Mouse (Mus musculus): Measurements from ENCODE around the gene Tead2. TPM values are rescaled to one million over a fixed set of nuclear protein-coding genes. Genes with fewer than 3 reads are reported as not detected.
A peak's percentile ranks its signal among the peaks of the same experiment; 100 is the strongest.

The Tead2 gene
- polyA plus RNA-seq, 1 experiment = 44.1 TPM

- H3K4me1 ChIP-seq (ENCODE audit: control insufficient read depth, insufficient read depth, low read length) = no peaks in the 10 kb centered on the region
- no peak for DNase-seq
- H3K4me3 ChIP-seq (replicated peaks; ENCODE audit: extremely low read depth, low read depth, low read length) = no peak overlapping the region
- TF ChIP-seq CTCF (IDR thresholded peaks at IDR 0.05; ENCODE audit: insufficient read depth, low read length) = no peak
- TF ChIP-seq POLR2A (IDR thresholded peaks at IDR 0.05; ENCODE audit: borderline replicate concordance, extremely low read depth, low read depth, low read length) = no peak
- 48% methylated on average over 16 of the region's 16 CpGs for WGBS
Measured at GRCm38 (mm10) chr7:45189600-45189999, 26.0 kb upstream of the Tead2 start.

- 87% methylated on average over 6 of the region's 6 CpGs for WGBS
- TF ChIP-seq POLR2A (IDR thresholded peaks at IDR 0.05; ENCODE audit: borderline replicate concordance, extremely low read depth, low read depth, low read length) = no peak
- TF ChIP-seq CTCF (IDR thresholded peaks at IDR 0.05; ENCODE audit: insufficient read depth, low read length) = no peak
- DNase-seq = no peak
- H3K4me3 ChIP-seq (replicated peaks; ENCODE audit: extremely low read depth, low read depth, low read length) = no peak overlapping the region
- no peaks in the 10 kb centered on the region for H3K4me1 ChIP-seq (ENCODE audit: control insufficient read depth, insufficient read depth, low read length)
Measured at GRCm38 (mm10) chr7:45190186-45190585, 25.4 kb upstream of the Tead2 start.

- no peak for DNase-seq
- TF ChIP-seq CTCF (IDR thresholded peaks at IDR 0.05; ENCODE audit: insufficient read depth, low read length) = no peak
- no peak for TF ChIP-seq POLR2A (IDR thresholded peaks at IDR 0.05; ENCODE audit: borderline replicate concordance, extremely low read depth, low read depth, low read length)
- WGBS = 43% methylated on average over 2 of the region's 2 CpGs
Measured at GRCm38 (mm10) chr7:45191161-45191560, 24.4 kb upstream of the Tead2 start.

GRCm38 (mm10) chr7:45191803-45192363, 23.7 kb upstream of the Tead2 start:
- 19% methylated on average over 8 of the region's 8 CpGs for WGBS
- Histone ChIP-seq H3K4me3 (replicated peaks; ENCODE audit: extremely low read depth, low read depth, low read length) (no peak overlapping the region), H3K4me1 (ENCODE audit: control insufficient read depth, insufficient read depth, low read length) (no peaks in the 10 kb centered on the region)
- TF ChIP-seq POLR2A (IDR thresholded peaks at IDR 0.05; ENCODE audit: borderline replicate concordance, extremely low read depth, low read depth, low read length) (no peak), CTCF (IDR thresholded peaks at IDR 0.05; ENCODE audit: insufficient read depth, low read length) (no peak)
- no peak for DNase-seq

More at GRCm38 (mm10) chr7:45191161-45191560, 24.4 kb upstream of the Tead2 start:
- no peak overlapping the region for H3K4me3 ChIP-seq (replicated peaks; ENCODE audit: extremely low read depth, low read depth, low read length)
- no peaks in the 10 kb centered on the region for H3K4me1 ChIP-seq (ENCODE audit: control insufficient read depth, insufficient read depth, low read length)

- WGBS = 83% methylated on average over 7 of the region's 7 CpGs
- H3K4me1 ChIP-seq (ENCODE audit: control insufficient read depth, insufficient read depth, low read length) = no peaks in the 10 kb centered on the region
Measured at GRCm38 (mm10) chr7:45192585-45193310, 22.8 kb upstream of the Tead2 start.

GRCm38 (mm10) chr7:45193406-45193805, 22.1 kb upstream of the Tead2 start:
- Histone ChIP-seq H3K4me1 (ENCODE audit: control insufficient read depth, insufficient read depth, low read length) (no peaks in the 10 kb centered on the region), H3K4me3 (replicated peaks; ENCODE audit: extremely low read depth, low read depth, low read length) (no peak overlapping the region)
- TF ChIP-seq CTCF (IDR thresholded peaks at IDR 0.05; ENCODE audit: insufficient read depth, low read length) = no peak
- no peak for TF ChIP-seq POLR2A (IDR thresholded peaks at IDR 0.05; ENCODE audit: borderline replicate concordance, extremely low read depth, low read depth, low read length)
- 57% methylated on average over 5 of the region's 5 CpGs for WGBS
- DNase-seq = no peak

More at GRCm38 (mm10) chr7:45192585-45193310, 22.8 kb upstream of the Tead2 start:
- DNase-seq = no peak
- TF ChIP-seq POLR2A (IDR thresholded peaks at IDR 0.05; ENCODE audit: borderline replicate concordance, extremely low read depth, low read depth, low read length) = no peak
- TF ChIP-seq CTCF (IDR thresholded peaks at IDR 0.05; ENCODE audit: insufficient read depth, low read length) = no peak
- no peak overlapping the region for H3K4me3 ChIP-seq (replicated peaks; ENCODE audit: extremely low read depth, low read depth, low read length)

GRCm38 (mm10) chr7:45193871-45194785, 21.4 kb upstream of the Tead2 start:
- no peaks in the 10 kb centered on the region for H3K4me1 ChIP-seq (ENCODE audit: control insufficient read depth, insufficient read depth, low read length)
- TF ChIP-seq POLR2A (IDR thresholded peaks at IDR 0.05; ENCODE audit: borderline replicate concordance, extremely low read depth, low read depth, low read length) = peak; percentile 34; the same call in 1 of the 2 replicates
- no peak for TF ChIP-seq CTCF (IDR thresholded peaks at IDR 0.05; ENCODE audit: insufficient read depth, low read length)
- DNase-seq = no peak
- no peak overlapping the region for H3K4me3 ChIP-seq (replicated peaks; ENCODE audit: extremely low read depth, low read depth, low read length)
- WGBS = 74% methylated on average over 17 of the region's 17 CpGs

GRCm38 (mm10) chr7:45195341-45196175, 20.0 kb upstream of the Tead2 start:
- Histone ChIP-seq H3K4me1 (ENCODE audit: control insufficient read depth, insufficient read depth, low read length) (no peaks in the 10 kb centered on the region), H3K4me3 (replicated peaks; ENCODE audit: extremely low read depth, low read depth, low read length) (no peak overlapping the region)
- WGBS = 60% methylated on average over 13 of the region's 13 CpGs
- DNase-seq = no peak
- no peak for TF ChIP-seq CTCF (IDR thresholded peaks at IDR 0.05; ENCODE audit: insufficient read depth, low read length)
- no peak for TF ChIP-seq POLR2A (IDR thresholded peaks at IDR 0.05; ENCODE audit: borderline replicate concordance, extremely low read depth, low read depth, low read length)

- WGBS = 83% methylated on average over 4 of the region's 4 CpGs
- Histone ChIP-seq H3K4me3 (replicated peaks; ENCODE audit: extremely low read depth, low read depth, low read length) (no peak overlapping the region), H3K4me1 (ENCODE audit: control insufficient read depth, insufficient read depth, low read length) (no peaks in the 10 kb centered on the region)
- no peak for TF ChIP-seq POLR2A (IDR thresholded peaks at IDR 0.05; ENCODE audit: borderline replicate concordance, extremely low read depth, low read depth, low read length)
- no peak for TF ChIP-seq CTCF (IDR thresholded peaks at IDR 0.05; ENCODE audit: insufficient read depth, low read length)
- DNase-seq = no peak
Measured at GRCm38 (mm10) chr7:45196176-45196535, 19.4 kb upstream of the Tead2 start.

All from lung, adult 2 months (tissue).